Mouse (Mus musculus) lung, postnatal 0 days (tissue): ENCODE data around the gene Ptbp1.

Source experiments
- CTCF ChIP-seq: IDR thresholded peaks from 2 replicates; pipeline ENCODE4 v1.5.1; 2016; ENCODE audit warnings: antibody characterized with exemption, mild to moderate bottlenecking
- EP300 ChIP-seq: IDR thresholded peaks from 2 replicates; pipeline ENCODE4 v1.6.1; 2016; ENCODE audit warnings: antibody characterized with exemption, mild to moderate bottlenecking, control low read depth

DNA sequence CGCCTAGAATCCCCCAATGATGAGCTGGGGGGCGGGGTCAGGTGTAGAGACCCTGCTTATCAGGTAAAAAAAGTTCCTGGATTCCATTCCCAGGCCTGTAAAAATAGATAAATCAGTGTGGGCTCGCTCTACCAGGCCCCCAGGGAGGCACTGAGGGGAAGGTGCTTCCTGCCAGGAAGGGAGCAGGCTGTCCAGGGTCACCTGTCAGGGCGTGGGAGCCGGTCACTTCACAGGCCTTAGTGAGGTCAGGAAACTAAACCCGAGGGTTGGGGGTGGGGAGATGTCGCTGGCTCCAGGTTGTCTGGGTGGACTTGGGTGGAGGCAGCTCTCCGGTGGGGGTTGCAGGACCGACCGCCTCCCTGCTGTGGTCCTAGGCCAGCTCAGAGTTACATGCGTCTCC lies 48.6 kb upstream of the Ptbp1 start:
- no peak for TF ChIP-seq CTCF
- no peak for TF ChIP-seq EP300
